ENCODE assay signal across 11 mouse cellular contexts in genomic region chr15:99974476-99975220, GRCm38 (mm10). TPM values are rescaled to one million over a fixed set of nuclear protein-coding genes. Genes with fewer than 3 reads are reported as not detected.
DNase-seq lines count a peak whose midpoint lies in the region; ATAC-seq and TF ChIP-seq lines count a peak whose summit lies in the region.
"Had no signal": no experiment of that assay in that cellular context is flagged by ENCODE, and none has a peak within 500 bp of the region (broad histone marks: within the 10 kb centered on the region; RNA-seq: fewer than 3 reads in every experiment).

No protein-coding gene starts in this region.

- no peak for ATAC-seq in heart, embryonic 16.5 days (replicated peaks; ENCODE audit: extremely low read depth, insufficient read depth, low FRiP score)
- no peak for ATAC-seq in embryonic facial prominence, embryonic 13.5 days (ENCODE audit: insufficient number of reproducible peaks, insufficient read depth, low FRiP score, low TSS enrichment, low read depth)
- ATAC-seq in liver, embryonic 13.5 days (ENCODE audit: low read depth) = no peak
- no peak for ATAC-seq in megakaryocyte-erythroid progenitor cell, adult 5-6 weeks (replicated peaks; ENCODE audit: low FRiP score, low TSS enrichment, poor library complexity, severe bottlenecking)

- H3K9me3 ChIP-seq in heart, embryonic 16.5 days (replicated peaks; ENCODE audit: control insufficient read depth, low read length) = no peaks in the 10 kb centered on the region
- no peaks in the 10 kb centered on the region for H3K9me3 ChIP-seq in ES-E14 (ENCODE audit: control insufficient read depth, insufficient read depth, low read depth, low read length)
- no peaks in the 10 kb centered on the region for H3K9me3 ChIP-seq in embryonic facial prominence, embryonic 13.5 days
- H3K9me3 ChIP-seq in liver, embryonic 13.5 days (replicated peaks) = no peaks in the 10 kb centered on the region

- no peak overlapping the region for H3K9ac ChIP-seq in heart, embryonic 16.5 days (ENCODE audit: low read length)
- 0 out of 2 replicates have a peak overlapping the region, but pooled peaks have one; percentile 38 for H3K9ac ChIP-seq in ES-E14 (ENCODE audit: insufficient read depth, low read depth, low read length, poor library complexity, severe bottlenecking)
- no peak overlapping the region for H3K9ac ChIP-seq in embryonic facial prominence, embryonic 13.5 days
- H3K9ac ChIP-seq in liver, embryonic 13.5 days = peak overlapping the region; percentile 50; the same call in 1 of the 2 replicates

- peak overlapping the region; percentile 34 for H3K4me2 ChIP-seq in heart, embryonic 16.5 days (ENCODE audit: low read depth, low read length)
- peak overlapping the region; percentile 63 for H3K4me2 ChIP-seq in embryonic facial prominence, embryonic 13.5 days
- H3K4me2 ChIP-seq in liver, embryonic 13.5 days = peak overlapping the region; percentile 47

- no peaks in the 10 kb centered on the region for H3K27me3 ChIP-seq in heart, embryonic 16.5 days (ENCODE audit: control insufficient read depth, insufficient read depth, low read length)
- H3K27me3 ChIP-seq in embryonic facial prominence, embryonic 13.5 days = no peaks in the 10 kb centered on the region
- no peaks in the 10 kb centered on the region for H3K27me3 ChIP-seq in liver, embryonic 13.5 days

- in situ Hi-C loops in ES-E14 (cut with MboI; ENCODE audit: low sequenced_read_pairs in 2 of 2, unreplicated experiment in 2 of 2) = no loop called here

- H3K36me3 ChIP-seq in heart, embryonic 16.5 days (ENCODE audit: control insufficient read depth, insufficient read depth) = no peaks in the 10 kb centered on the region
- no peaks in the 10 kb centered on the region; the same call in 1 of the 2 replicates for H3K36me3 ChIP-seq in ES-E14 (ENCODE audit: control insufficient read depth, insufficient read depth, low read length, poor library complexity, severe bottlenecking)
- H3K36me3 ChIP-seq in embryonic facial prominence, embryonic 13.5 days = no peaks in the 10 kb centered on the region
- no peaks in the 10 kb centered on the region for H3K36me3 ChIP-seq in liver, embryonic 13.5 days

- WGBS in heart, embryonic 16.5 days = 64% methylated on average over 2 of the region's 2 CpGs
- 78% methylated on average over 2 of the region's 2 CpGs for WGBS in embryonic facial prominence, embryonic 13.5 days
- WGBS in liver, embryonic 13.5 days (ENCODE audit: insufficient replicate concordance) = 44% methylated on average over 2 of the region's 2 CpGs

- H3K4me1 ChIP-seq in heart, embryonic 16.5 days (ENCODE audit: control insufficient read depth, insufficient read depth, low read length) = peaks cover 2% of the 10 kb centered on the region; the same call in 1 of the 2 replicates
- H3K4me1 ChIP-seq in ES-E14 (ENCODE audit: control insufficient read depth in 2 of 2, insufficient read depth in 2 of 2, low read length in 2 of 2, poor library complexity in 1 of 2) = peaks cover 2 to 9% of the 10 kb centered on the region in 2 experiments; a peak in 3 of 4 replicates
- H3K4me1 ChIP-seq in embryonic facial prominence, embryonic 13.5 days = peaks cover 7% of the 10 kb centered on the region
- peaks cover 39% of the 10 kb centered on the region for H3K4me1 ChIP-seq in liver, embryonic 13.5 days (replicated peaks)

- no peak overlapping the region for H3K27ac ChIP-seq in heart, embryonic 16.5 days (ENCODE audit: low read length)
- H3K27ac ChIP-seq in ES-E14 (ENCODE audit: insufficient read depth, low read depth, low read length, poor library complexity, severe bottlenecking) = no peak overlapping the region
- no peak overlapping the region for H3K27ac ChIP-seq in embryonic facial prominence, embryonic 13.5 days
- H3K27ac ChIP-seq in liver, embryonic 13.5 days = no peak overlapping the region

- DNase-seq in heart, adult 9 months (ENCODE audit: low spot score in 2 of 2) = no peak
- no peak for DNase-seq in ES-E14 (ENCODE audit: low read depth, low spot score)
- DNase-seq in liver, embryonic 13.5 days = no peak
- DNase-seq in lung, adult 18-20 months = no peak
- no peak for DNase-seq in gastrocnemius, postnatal 10 days
- DNase-seq: adrenal gland, postnatal 36 days; gastrocnemius, postnatal 36 days; retina, postnatal 1 day had no signal

- no peak overlapping the region for H3K4me3 ChIP-seq in heart, embryonic 16.5 days (ENCODE audit: low read length)
- peak overlapping the region; percentile 35 to 77 for H3K4me3 ChIP-seq in ES-E14 (ENCODE audit: insufficient read depth in 1 of 2, low read depth in 1 of 2, low read length in 2 of 2, poor library complexity in 1 of 2, severe bottlenecking in 1 of 2)
- H3K4me3 ChIP-seq in embryonic facial prominence, embryonic 13.5 days = no peak overlapping the region
- peak overlapping the region; percentile 98 for H3K4me3 ChIP-seq in liver, embryonic 13.5 days (replicated peaks)

TF ChIP-seq in ES-E14, 5 proteins besides CTCF, POLR2A, EP300 and RAD21:
- no peak for TF ChIP-seq CHD2 (IDR thresholded peaks at IDR 0.05; ENCODE audit: low read depth, low read length)
- no peak for TF ChIP-seq HCFC1 (IDR thresholded peaks at IDR 0.05; ENCODE audit: borderline replicate concordance, insufficient read depth, low read length)
- no peak for TF ChIP-seq ZC3H11A (IDR thresholded peaks at IDR 0.05; ENCODE audit: borderline replicate concordance, low read depth, low read length)
- TF ChIP-seq ZNF384 (IDR thresholded peaks at IDR 0.05; ENCODE audit: low read depth, low read length) = no peak
- TF ChIP-seq MAFK (IDR thresholded peaks at IDR 0.05; ENCODE audit: insufficient read depth, low read depth, low read length) = no peak

RNA-seq across cellular contexts. Expression of gene Larp4, which starts 4.8 kb away (rescaled TPM):
- 28.1 and 28.9 TPM in 2 replicates for polyA plus RNA-seq in heart, embryonic 16.5 days (2015; fragmentation: Nextera tagmentation; extraction: Ambion mirVana)
- 283 and 304 TPM in 2 replicates for total RNA-seq in ES-E14 (2012; rRNA removed)
- polyA plus RNA-seq in embryonic facial prominence, embryonic 13.5 days (2015; fragmentation: Nextera tagmentation; extraction: Ambion mirVana) = 29.4 and 31.6 TPM in 2 replicates
- polyA plus RNA-seq in liver, embryonic 13.5 days (2015; fragmentation: Nextera tagmentation; extraction: Ambion mirVana) = 20.0 and 26.6 TPM in 2 replicates
- 10 to 100 TPM; 39.6 to 43.7 TPM for total RNA-seq in gastrocnemius, postnatal 10 days (2021)
- 103 and 124 TPM in 2 replicates for total RNA-seq in megakaryocyte-erythroid progenitor cell, adult 5-6 weeks (2014; fragmentation: Nextera tagmentation)
- total RNA-seq in megakaryocyte-erythroid progenitor cell, adult 5-6 weeks (2017) = 121 and 122 TPM in 2 replicates

RNA-seq across cellular contexts. Expression of gene Fam186a, which starts 7.8 kb away (rescaled TPM):
- 0.02 TPM in 1 of 2 replicates, not detected in the other for polyA plus RNA-seq in heart, embryonic 16.5 days (2015; fragmentation: Nextera tagmentation; extraction: Ambion mirVana)
- total RNA-seq in ES-E14 (2012; rRNA removed) = 0.05 and 0.13 TPM in 2 replicates
- polyA plus RNA-seq in embryonic facial prominence, embryonic 13.5 days (2015; fragmentation: Nextera tagmentation; extraction: Ambion mirVana) = 0.13 TPM in 1 of 2 replicates, not detected in the other
- polyA plus RNA-seq in liver, embryonic 13.5 days (2015; fragmentation: Nextera tagmentation; extraction: Ambion mirVana) = not detected in 2 replicates
- under 1 TPM; 0.05 to 0.18 TPM for total RNA-seq in gastrocnemius, postnatal 10 days (2021)
- total RNA-seq in megakaryocyte-erythroid progenitor cell, adult 5-6 weeks (2014; fragmentation: Nextera tagmentation) = not detected in 2 replicates
- total RNA-seq in megakaryocyte-erythroid progenitor cell, adult 5-6 weeks (2017) = not detected in 2 replicates

Comparison
In these comparisons a context has a peak if more than half of its experiments do, and no peak if none do; other contexts are left out.
1. H3K4me3 ChIP-seq: peak in ES-E14 (2 of 2) and liver, embryonic 13.5 days (single experiment); none in heart, embryonic 16.5 days (single experiment) and embryonic facial prominence, embryonic 13.5 days (single experiment).
2. H3K9ac ChIP-seq: peak in ES-E14 (single experiment) and liver, embryonic 13.5 days (single experiment); none in heart, embryonic 16.5 days (single experiment) and embryonic facial prominence, embryonic 13.5 days (single experiment).
3. Peak in every context shown above with its lines, with median percentiles within 50 percentile points of each other: H3K4me2 ChIP-seq.